Mouse (Mus musculus) kidney, adult 2 months (tissue): ENCODE results near the gene Ccl28.
A peak's percentile ranks its signal among the peaks of the same experiment; 100 is the strongest.

ENCODE experiments used
- CTCF ChIP-seq: fragments of 200-500 bp; conservative IDR thresholded peaks from 2 replicates; pipeline ENCODE4 v1.5.1; 2011; ENCODE audit warnings: low read depth, mild to moderate bottlenecking, control low read depth, low read length, moderate library complexity, mixed read lengths; ENCODE audit not compliant: insufficient read depth, insufficient read length
- POLR2A ChIP-seq: fragments of 200-500 bp; IDR thresholded peaks from one replicate; pipeline ENCODE4 v1.6.1; 2011; ENCODE audit warnings: low read depth, low read length, control low read depth

DNA sequence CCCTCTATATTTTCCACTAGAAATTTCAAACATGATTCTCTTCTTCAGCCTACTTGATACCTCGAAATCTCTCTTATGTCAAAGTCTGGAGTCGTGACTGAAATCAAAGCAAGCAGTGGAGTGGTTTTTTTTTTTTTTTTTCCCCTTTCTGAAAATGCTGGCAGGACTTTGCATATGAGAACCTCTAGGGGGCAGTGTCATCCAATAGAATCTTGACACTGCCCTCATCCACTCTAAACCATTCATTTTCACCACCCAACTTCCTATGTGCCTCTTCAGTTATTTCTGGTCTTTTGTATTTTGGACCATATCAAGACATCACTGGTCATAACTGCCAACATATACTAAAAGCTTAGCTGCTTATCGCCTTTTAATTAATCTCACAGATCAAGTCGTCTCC is 16.9 kb downstream of the Ccl28 start:
- TF ChIP-seq CTCF (0 out of 2 replicates have a peak, but pooled peaks have one; percentile 16), POLR2A (no peak)
